Mouse (Mus musculus) heart, adult 11 months (tissue): ENCODE data around the gene Helb.

Source experiments
- DNase-seq: peaks from one replicate; pipeline ENCODE4 v3.0.0; 2022

Gene Helb

DNA sequence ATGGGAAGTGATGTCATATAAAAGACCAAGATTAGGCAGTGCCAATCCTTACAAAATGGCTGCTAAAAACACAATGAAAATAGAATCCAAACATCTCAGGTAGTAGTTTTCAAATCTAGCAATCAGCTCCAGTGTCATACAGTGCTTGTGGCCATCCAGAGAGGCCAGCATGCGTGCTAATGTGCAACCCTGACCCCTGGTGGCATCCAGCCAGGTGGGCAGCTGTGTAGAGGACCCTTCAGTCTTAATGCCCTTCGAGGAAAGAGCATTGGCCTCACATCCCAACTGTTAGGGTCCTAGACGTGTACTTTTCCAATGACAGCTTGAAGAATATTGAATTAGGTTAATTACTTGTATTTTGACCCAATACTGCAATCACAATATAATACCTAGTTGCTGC, 34.9 kb downstream of the Helb start:
- DNase-seq: no peak

DNA sequence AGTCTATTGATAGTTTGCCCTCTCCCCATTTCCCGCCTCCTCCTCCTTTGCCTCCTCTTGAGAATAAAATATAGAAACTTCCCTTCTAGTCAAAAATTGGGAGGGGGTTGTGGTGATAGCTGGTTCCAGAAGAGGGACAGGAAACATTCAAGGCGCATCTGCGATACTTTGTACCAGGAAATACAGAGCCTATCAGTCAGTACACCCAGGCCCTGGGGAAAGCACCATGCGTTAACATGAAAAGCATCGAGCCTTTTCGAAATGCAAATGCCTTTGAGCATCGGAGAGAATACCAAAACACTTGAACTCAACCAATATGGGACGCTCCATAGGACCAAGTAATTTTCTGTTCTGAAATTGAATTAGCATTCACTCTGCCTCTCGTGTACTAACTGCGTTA, 46.5 kb downstream of the Helb start:
- DNase-seq: no peak

DNA sequence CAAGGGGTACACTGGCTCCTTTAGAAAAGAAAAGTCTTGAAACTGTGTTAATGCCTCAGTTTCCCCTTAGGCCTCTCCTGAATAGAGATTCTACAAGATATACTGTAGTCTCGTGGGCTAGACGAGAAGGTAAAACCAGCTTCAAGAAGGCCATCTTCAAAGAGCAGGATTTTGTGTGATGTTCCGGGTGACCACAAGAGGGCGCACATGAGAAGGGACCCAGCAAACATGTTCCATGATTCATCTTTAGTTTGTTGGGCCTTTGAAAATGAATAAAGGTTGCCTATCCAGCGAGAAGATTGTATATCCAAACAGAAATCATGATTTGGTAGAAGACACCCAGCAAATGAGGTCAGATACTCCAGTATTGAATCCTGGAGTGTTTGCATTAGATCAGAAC, 48.4 kb downstream of the Helb start:
- DNase-seq: no peak

- no peak for DNase-seq
These were observed 51.3 kb downstream of the Helb start for GRCm38 (mm10) chr10:120061238-120062130.

- no peak for DNase-seq
These were observed 52.1 kb downstream of the Helb start for GRCm38 (mm10) chr10:120060579-120061237.

DNA sequence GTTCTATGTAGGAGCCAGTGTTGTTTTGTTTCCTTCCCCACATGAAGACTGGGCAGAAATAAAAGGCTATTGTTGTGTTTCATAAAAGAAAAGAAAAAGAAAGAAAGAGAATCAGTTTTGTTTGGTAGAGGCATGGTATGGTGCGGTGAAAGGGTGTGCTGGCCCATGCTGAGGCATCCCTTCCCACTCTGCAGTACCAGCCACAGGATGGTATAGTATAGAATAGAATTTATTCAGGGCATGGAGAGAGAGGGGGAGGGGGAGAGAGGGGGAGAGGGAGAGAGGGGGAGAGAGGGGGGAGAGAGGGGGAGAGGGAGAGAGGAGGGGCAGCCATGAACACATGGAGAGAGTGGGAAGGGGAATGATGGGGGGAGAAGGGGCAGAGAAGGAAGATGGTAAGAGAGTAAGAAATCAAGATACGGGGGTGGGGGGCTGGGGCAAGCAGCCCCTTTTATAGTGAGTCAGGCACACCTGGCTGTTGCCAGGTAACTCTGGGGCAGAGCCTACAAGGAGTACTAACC, 68.0 kb downstream of the Helb start:
- no peak for DNase-seq

GRCm38 (mm10) chr10:120044237-120044636, 68.5 kb downstream of the Helb start:
- peak; percentile 43 for DNase-seq

GRCm38 (mm10) chr10:120038194-120038593, 74.6 kb downstream of the Helb start:
- DNase-seq: peak; percentile 65

DNA sequence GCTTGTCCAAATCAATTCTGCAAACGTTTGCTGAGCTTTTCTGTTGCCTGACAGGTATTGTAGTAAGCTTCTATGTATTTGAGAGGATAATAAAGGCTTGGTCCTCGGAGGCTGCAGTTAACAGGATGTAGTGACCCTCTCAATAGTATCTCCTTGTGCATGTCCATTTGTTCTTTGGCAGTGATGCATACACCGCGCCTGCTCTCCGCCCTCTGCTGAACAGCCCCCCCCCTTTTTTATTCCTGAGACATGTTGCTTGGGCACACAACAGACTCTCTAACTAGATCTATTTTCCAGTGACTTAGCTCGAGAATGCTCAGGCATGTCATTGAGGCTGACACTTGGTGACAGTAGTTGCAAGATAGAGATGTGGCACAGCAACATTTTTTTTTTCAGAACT, 77.0 kb downstream of the Helb start:
- no peak for DNase-seq

- no peak for DNase-seq
These were observed 77.5 kb downstream of the Helb start for GRCm38 (mm10) chr10:120035211-120035733.

DNA sequence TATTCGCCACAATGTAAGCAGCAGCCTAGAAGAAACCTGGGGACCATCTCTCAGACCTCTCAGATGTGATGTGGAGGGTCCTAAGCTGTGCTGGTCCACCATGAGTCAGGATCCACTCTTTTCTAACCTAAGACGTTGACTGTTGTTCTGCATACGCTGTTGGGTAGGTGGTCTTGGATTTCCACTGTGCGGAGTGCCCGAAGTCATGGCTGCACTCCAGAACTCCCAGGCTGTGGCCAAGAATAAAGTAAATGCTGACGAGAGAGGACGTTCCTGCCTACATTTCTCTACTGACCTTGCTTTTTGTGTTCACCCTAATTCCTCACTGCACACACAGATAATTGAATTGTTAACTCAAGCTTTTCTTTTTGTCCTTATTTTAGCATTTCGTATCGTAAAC, 78.9 kb downstream of the Helb start:
- DNase-seq: peak; percentile 82
